Mouse (Mus musculus): ENCODE measurements at regions not wholly inside any gene's neighbourhood (a gene's known extent, or its start where the extent isn't known, plus 50 kb on each side); places are given as distances from the start of the nearest gene placed in this dataset.

DNA sequence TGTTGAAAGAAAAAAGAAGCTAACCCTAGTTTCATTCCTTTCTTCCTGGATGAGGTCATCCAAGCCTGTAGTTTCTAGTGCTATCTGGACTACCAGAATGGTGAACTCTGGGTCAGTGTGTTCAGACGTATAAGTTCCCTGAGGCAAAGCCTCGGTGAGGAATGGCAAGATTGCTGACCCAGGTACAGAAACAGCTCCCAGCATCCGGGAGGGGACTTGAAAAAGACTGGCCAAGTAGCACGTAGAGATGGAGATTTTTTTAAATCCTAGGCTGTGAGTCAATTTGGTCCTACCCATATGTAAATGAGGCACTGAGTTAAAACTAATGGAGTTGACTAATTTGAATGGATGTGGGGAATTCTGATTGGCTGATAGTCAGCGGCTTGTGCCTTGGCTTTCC lies 55.0 kb upstream of the Gm11084 start:
- 31% methylated on average over 5 of the region's 5 CpGs for WGBS
- no peaks in the 10 kb centered on the region for H3K9me3 ChIP-seq
- ATAC-seq (ENCODE audit: low FRiP score, low read depth) = no peak
- H3K4me3 ChIP-seq = no peak overlapping the region
- H3K27ac ChIP-seq = no peak overlapping the region
- H3K9ac ChIP-seq = no peak overlapping the region
- H3K4me2 ChIP-seq (replicated peaks) = no peak overlapping the region
- no peaks in the 10 kb centered on the region for H3K27me3 ChIP-seq
- peaks cover 22% of the 10 kb centered on the region for H3K4me1 ChIP-seq
- H3K36me3 ChIP-seq = no peaks in the 10 kb centered on the region

DNA sequence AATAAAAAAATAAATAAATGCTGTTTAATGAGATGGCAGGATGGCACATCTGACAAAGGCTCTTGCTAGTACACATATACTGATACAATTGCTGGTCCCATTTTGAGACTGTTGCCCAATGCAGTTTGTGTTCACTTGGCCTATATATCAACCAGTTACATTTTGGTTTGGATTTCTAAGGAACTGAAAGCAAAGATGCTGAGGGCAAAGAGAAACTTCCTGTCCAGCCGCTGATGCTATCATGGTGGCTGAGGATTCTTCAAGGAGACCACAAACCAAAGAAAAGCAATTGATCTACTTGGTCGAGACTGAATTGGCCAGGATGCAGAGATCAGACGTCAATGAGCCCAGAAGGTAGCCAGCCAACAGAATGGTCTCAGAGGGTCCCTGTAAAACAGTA lies 53.5 kb upstream of the Gm11084 start:
- Histone ChIP-seq H3K4me2 (replicated peaks) (no peak overlapping the region), H3K4me3 (no peak overlapping the region), H3K9me3 (no peaks in the 10 kb centered on the region), H3K27ac (no peak overlapping the region), H3K4me1 (peaks cover 16% of the 10 kb centered on the region), H3K27me3 (no peaks in the 10 kb centered on the region), H3K9ac (no peak overlapping the region), H3K36me3 (no peaks in the 10 kb centered on the region)
- no peak for ATAC-seq (ENCODE audit: low FRiP score, low read depth)
- 74% methylated on average over 3 of the region's 3 CpGs for WGBS

DNA sequence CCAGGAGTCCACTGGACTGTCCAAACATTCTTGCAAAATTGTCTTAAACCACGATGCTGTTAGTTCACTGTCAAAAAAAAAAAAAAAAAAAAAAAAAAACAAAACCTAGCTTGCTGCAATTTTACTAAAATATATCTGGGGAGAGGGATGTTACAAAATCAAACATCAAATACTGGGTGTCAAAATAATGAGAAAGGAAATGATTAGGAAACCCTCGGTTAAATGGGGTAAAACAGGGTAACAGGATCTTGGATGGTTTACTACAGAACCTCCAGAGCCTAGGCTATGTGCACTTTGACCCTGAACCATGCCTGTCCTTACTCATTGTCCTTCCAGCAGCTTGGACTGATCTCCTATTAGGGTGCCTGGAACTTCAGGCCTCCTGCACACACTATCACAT lies 52.8 kb upstream of the Gm11084 start:
- ATAC-seq (ENCODE audit: low FRiP score, low read depth) = no peak
- no peak overlapping the region for H3K27ac ChIP-seq
- peaks cover 19% of the 10 kb centered on the region for H3K4me1 ChIP-seq
- H3K9ac ChIP-seq = no peak overlapping the region
- H3K36me3 ChIP-seq = no peaks in the 10 kb centered on the region
- WGBS = 65% methylated on average over 2 of the region's 2 CpGs
- no peaks in the 10 kb centered on the region for H3K9me3 ChIP-seq
- H3K4me3 ChIP-seq = no peak overlapping the region
- H3K27me3 ChIP-seq = no peaks in the 10 kb centered on the region
- H3K4me2 ChIP-seq (replicated peaks) = no peak overlapping the region

DNA sequence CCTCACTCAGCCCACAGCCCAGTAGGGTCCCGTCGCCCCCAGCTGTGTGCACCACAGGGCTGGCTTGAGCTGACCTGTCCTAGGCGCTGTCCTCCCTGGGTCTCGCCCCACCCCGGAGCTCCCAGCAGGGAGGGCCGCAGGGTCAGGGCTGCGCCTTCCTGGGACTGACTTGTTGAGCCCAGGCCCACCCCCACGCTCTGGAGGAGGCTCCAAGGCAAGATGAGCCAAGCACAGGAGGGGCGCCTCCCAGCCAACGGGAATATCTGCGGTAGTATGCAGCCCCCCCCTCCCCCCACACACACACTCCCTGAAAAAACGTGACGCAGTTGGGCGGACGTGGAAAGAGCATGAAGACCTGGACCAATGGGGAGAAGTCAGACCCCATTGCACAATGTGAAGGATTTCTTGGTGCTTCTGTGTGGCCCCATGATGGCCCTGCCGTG lies 51.8 kb upstream of the Gm11084 start:
- Histone ChIP-seq H3K27ac (no peak overlapping the region), H3K9me3 (no peaks in the 10 kb centered on the region), H3K4me1 (peaks cover 20% of the 10 kb centered on the region), H3K27me3 (no peaks in the 10 kb centered on the region), H3K9ac (no peak overlapping the region), H3K4me2 (replicated peaks) (peak overlapping the region; percentile 48), H3K36me3 (no peaks in the 10 kb centered on the region), H3K4me3 (peak overlapping the region; percentile 1; the same call in 1 of the 2 replicates)
- WGBS = 22% methylated on average over 16 of the region's 16 CpGs
- peak; percentile 77 for ATAC-seq (ENCODE audit: low FRiP score, low read depth)

DNA sequence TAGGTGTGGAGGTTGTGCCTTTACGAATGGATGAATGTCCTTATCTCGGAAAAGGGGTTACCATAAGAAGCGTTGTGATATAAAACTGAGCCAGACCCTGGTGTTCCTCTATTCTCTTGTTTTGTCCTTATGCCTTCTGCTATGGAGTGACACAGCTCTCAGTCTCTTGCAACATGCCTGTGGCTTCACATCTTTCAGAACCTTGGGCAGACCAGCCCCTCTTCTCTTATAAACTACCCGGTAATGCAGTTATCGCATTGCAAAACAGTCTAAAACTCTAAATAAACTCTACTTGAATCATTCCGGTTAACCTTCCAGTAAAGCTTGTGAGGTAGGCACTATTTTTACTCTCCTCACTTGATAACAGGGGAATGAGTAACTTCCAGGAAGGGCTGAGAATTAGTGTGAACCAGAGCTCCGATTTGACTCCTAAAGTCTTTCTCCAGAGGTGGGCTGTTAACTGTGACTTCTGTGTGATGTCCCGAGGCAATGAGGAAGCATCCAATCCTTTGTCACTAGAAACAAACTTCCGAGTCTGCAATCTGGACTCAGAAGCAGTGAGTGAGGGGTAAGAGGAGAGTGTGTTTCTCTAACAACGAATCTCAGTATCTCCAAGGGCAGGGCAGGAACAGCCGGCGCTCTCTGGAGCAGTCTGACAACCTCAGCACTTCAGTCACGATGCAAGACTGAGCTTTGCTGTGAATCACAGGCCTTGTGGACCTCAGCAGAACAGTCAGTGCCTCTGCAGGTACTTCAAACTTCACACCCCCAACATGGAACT lies 50.9 kb upstream of the Gm11084 start:
- Histone ChIP-seq H3K36me3 (no peaks in the 10 kb centered on the region), H3K4me2 (replicated peaks) (no peak overlapping the region), H3K27ac (no peak overlapping the region), H3K4me1 (peaks cover 22% of the 10 kb centered on the region), H3K9me3 (no peaks in the 10 kb centered on the region), H3K4me3 (no peak overlapping the region), H3K9ac (no peak overlapping the region), H3K27me3 (no peaks in the 10 kb centered on the region)
- 56% methylated on average over 13 of the region's 13 CpGs for WGBS
- 0 out of 2 replicates have a peak, but pooled peaks have one; percentile 32 for ATAC-seq (ENCODE audit: low FRiP score, low read depth)

Data from limb, embryonic 13.5 days (tissue).